Mouse (Mus musculus): Measurements from ENCODE around the gene Chrna5. TPM values are rescaled to one million over a fixed set of nuclear protein-coding genes. Genes with fewer than 3 reads are reported as not detected.

Chrna5 gene
- total and polyA plus RNA-seq, 3 experiments, result not detected

- no peak for TF ChIP-seq MEF2A (IDR thresholded peaks at IDR 0.05; ENCODE audit: extremely low read depth, insufficient replicate concordance, low read depth, low read length, poor library complexity, severe bottlenecking)
- TF ChIP-seq POLR2A (IDR thresholded peaks at IDR 0.05; ENCODE audit: control insufficient read depth in 1 of 2, insufficient read depth in 1 of 2, low read depth in 1 of 2, low read length in 2 of 2, poor library complexity in 1 of 2), result no peak
- TF ChIP-seq CTCF (IDR thresholded peaks at IDR 0.05 in 2 of 3, conservative IDR thresholded peaks at IDR 0.05 in 1 of 3; ENCODE audit: control insufficient read depth in 1 of 3, insufficient read depth in 1 of 3, low read depth in 2 of 3, low read length in 3 of 3, poor library complexity in 1 of 3, severe bottlenecking in 1 of 3), result no peak
- no peak for TF ChIP-seq MXI1 (IDR thresholded peaks at IDR 0.05; ENCODE audit: low read depth, low read length)
- no peak for TF ChIP-seq NRF1 (IDR thresholded peaks at IDR 0.05; ENCODE audit: insufficient read depth, low read depth, low read length, poor library complexity, severe bottlenecking)
- TF ChIP-seq USF2 (IDR thresholded peaks at IDR 0.05; ENCODE audit: borderline replicate concordance in 1 of 2, insufficient read depth in 1 of 2, low read depth in 1 of 2, low read length in 2 of 2), result no peak
- TF ChIP-seq MAX (IDR thresholded peaks at IDR 0.05; ENCODE audit: low read length), result no peak
- no peak for TF ChIP-seq ZMIZ1 (IDR thresholded peaks at IDR 0.05; ENCODE audit: low read depth, low read length)
- no peak for TF ChIP-seq RAD21 (IDR thresholded peaks at IDR 0.05; ENCODE audit: low read depth, low read length)
- TF ChIP-seq POLR2AphosphoS5 (IDR thresholded peaks at IDR 0.05; ENCODE audit: borderline replicate concordance, low read depth, low read length), result no peak
- no peak for TF ChIP-seq CHD2 (IDR thresholded peaks at IDR 0.05; ENCODE audit: low read length)
- DNase-seq (ENCODE audit: low read depth, low spot score), result no peak
- Histone ChIP-seq H3K79me2 (ENCODE audit: control insufficient read depth, insufficient read depth, low read length, poor library complexity) (no peaks in the 10 kb centered on the region), H3K27ac (ENCODE audit: control insufficient read depth, low read depth, low read length) (no peak overlapping the region), H3K27me3 (ENCODE audit: control insufficient read depth in 1 of 2, insufficient read depth in 2 of 2, low read length in 2 of 2) (peaks cover 3 to 19% of the 10 kb centered on the region in 2 experiments), H3K9me3 (replicated peaks; ENCODE audit: insufficient read depth, low read length) (no peaks in the 10 kb centered on the region), H3K9ac (ENCODE audit: control insufficient read depth, low read depth, low read length, poor library complexity, severe bottlenecking) (no peak overlapping the region), H3K36me3 (ENCODE audit: control insufficient read depth in 1 of 2, insufficient read depth in 2 of 2, low read length in 2 of 2) (no peaks in the 10 kb centered on the region), H3K4me1 (ENCODE audit: control insufficient read depth in 1 of 2, insufficient read depth in 2 of 2, low read length in 2 of 2) (no peaks in the 10 kb centered on the region; a peak in 1 of 4 replicates), H3K4me3 (ENCODE audit: control insufficient read depth in 1 of 2, insufficient read depth in 1 of 2, low read depth in 2 of 2, low read length in 2 of 2) (no peak overlapping the region)
Observed at GRCm38 (mm10) chr9:55031435-55032167, 50.9 kb downstream of the Chrna5 start.

GRCm38 (mm10) chr9:55038948-55039347 is 58.3 kb downstream of the Chrna5 start:
- Histone ChIP-seq H3K27ac (ENCODE audit: control insufficient read depth, low read depth, low read length) (no peak overlapping the region), H3K4me3 (ENCODE audit: control insufficient read depth in 1 of 2, insufficient read depth in 1 of 2, low read depth in 2 of 2, low read length in 2 of 2) (no peak overlapping the region), H3K9ac (ENCODE audit: control insufficient read depth, low read depth, low read length, poor library complexity, severe bottlenecking) (no peak overlapping the region), H3K79me2 (ENCODE audit: control insufficient read depth, insufficient read depth, low read length, poor library complexity) (no peaks in the 10 kb centered on the region), H3K4me1 (ENCODE audit: control insufficient read depth in 1 of 2, insufficient read depth in 2 of 2, low read length in 2 of 2) (no peaks in the 10 kb centered on the region), H3K9me3 (replicated peaks; ENCODE audit: insufficient read depth, low read length) (no peaks in the 10 kb centered on the region), H3K27me3 (ENCODE audit: control insufficient read depth in 1 of 2, insufficient read depth in 2 of 2, low read length in 2 of 2) (peaks cover 0 to 11% of the 10 kb centered on the region in 2 experiments; a peak in 3 of 4 replicates), H3K36me3 (ENCODE audit: control insufficient read depth in 1 of 2, insufficient read depth in 2 of 2, low read length in 2 of 2) (no peaks in the 10 kb centered on the region)
- no peak for DNase-seq (ENCODE audit: low read depth, low spot score)
- TF ChIP-seq GABPA (IDR thresholded peaks at IDR 0.05; ENCODE audit: low read depth, low read length), result no peak
- TF ChIP-seq TAL1 (IDR thresholded peaks at IDR 0.05; ENCODE audit: low read length), result no peak
- no peak for TF ChIP-seq JUND (IDR thresholded peaks at IDR 0.05; ENCODE audit: low read depth, low read length)
- TF ChIP-seq MAZ (IDR thresholded peaks at IDR 0.05; ENCODE audit: low read depth, low read length), result no peak
- TF ChIP-seq RAD21 (IDR thresholded peaks at IDR 0.05; ENCODE audit: low read depth, low read length), result no peak
- TF ChIP-seq POLR2AphosphoS2 (IDR thresholded peaks at IDR 0.05; ENCODE audit: low read length), result no peak
- no peak for TF ChIP-seq MEF2A (IDR thresholded peaks at IDR 0.05; ENCODE audit: extremely low read depth, insufficient replicate concordance, low read depth, low read length, poor library complexity, severe bottlenecking)
- TF ChIP-seq HCFC1 (IDR thresholded peaks at IDR 0.05; ENCODE audit: low read depth, low read length), result no peak
- TF ChIP-seq TCF12 (IDR thresholded peaks at IDR 0.05; ENCODE audit: low read depth, low read length), result no peak
